Mouse (Mus musculus): ENCODE results near the gene Procr.

DNA sequence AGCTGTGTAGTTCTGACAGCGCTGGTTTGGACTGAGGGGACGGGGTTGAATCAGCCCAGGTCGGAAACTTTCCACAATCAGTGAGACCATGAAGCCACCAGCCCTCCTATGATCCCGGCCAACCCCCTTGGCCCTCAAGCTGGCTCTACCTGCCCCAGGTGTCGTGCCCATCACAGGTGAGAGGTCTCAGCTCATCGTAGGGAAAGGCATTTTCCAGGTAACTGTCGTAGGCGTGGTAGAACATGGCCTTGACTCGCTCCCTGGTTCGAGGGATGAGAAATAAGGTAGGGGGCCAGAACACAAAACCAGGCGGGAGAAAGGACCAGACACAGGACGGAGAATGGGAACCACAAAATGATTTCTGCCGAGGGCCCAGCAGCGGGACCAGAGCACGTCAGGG lies 22.2 kb upstream of the Procr start:
- TF ChIP-seq CTCF (IDR thresholded peaks at IDR 0.05; ENCODE audit: borderline replicate concordance, insufficient read depth, low read length) (no peak), POLR2A (IDR thresholded peaks at IDR 0.05; ENCODE audit: low read depth, low read length) (no peak)

Data from embryonic fibroblast, embryonic 13.5 days (primary cell).